8 mouse cellular contexts compared by ENCODE assay signal in genomic region chr6:36809747-36810285, GRCm38 (mm10). TPM values are rescaled to one million over a fixed set of nuclear protein-coding genes. Genes with fewer than 3 reads are reported as not detected.
DNase-seq lines count a peak whose midpoint lies in the region; ATAC-seq lines count a peak whose summit lies in the region.

Ptn (minus strand) TSS chr6:36810220.

- peak within 1 kb of the TSS; percentile 58 for H3K4me2 ChIP-seq in kidney, embryonic 16.5 days (replicated peaks; ENCODE audit: low read depth, low read length)
- peak within 1 kb of the TSS; percentile 72 for H3K4me2 ChIP-seq in forebrain, embryonic 14.5 days (ENCODE audit: low read length)
- H3K4me2 ChIP-seq in hindbrain, embryonic 11.5 days (replicated peaks; ENCODE audit: low read depth, low read length), result peak within 1 kb of the TSS; percentile 67
- H3K4me2 ChIP-seq in neural tube, embryonic 13.5 days, result peak within 1 kb of the TSS; percentile 65

- no peaks in the 10 kb centered on the region for H3K9me3 ChIP-seq in kidney, embryonic 16.5 days (ENCODE audit: low read length)
- no peaks in the 10 kb centered on the region for H3K9me3 ChIP-seq in forebrain, embryonic 14.5 days (replicated peaks; ENCODE audit: control insufficient read depth, low read length)
- no peaks in the 10 kb centered on the region for H3K9me3 ChIP-seq in hindbrain, embryonic 11.5 days (ENCODE audit: control insufficient read depth, low read length)
- H3K9me3 ChIP-seq in neural tube, embryonic 13.5 days, result no peaks in the 10 kb centered on the region

- H3K4me1 ChIP-seq in kidney, embryonic 16.5 days (ENCODE audit: insufficient read depth, low read length), result peaks cover 10% of the 10 kb centered on the region
- peaks cover 10% of the 10 kb centered on the region for H3K4me1 ChIP-seq in forebrain, embryonic 14.5 days (ENCODE audit: control insufficient read depth, insufficient read depth, low read length)
- peaks cover 3% of the 10 kb centered on the region; the same call in 1 of the 2 replicates for H3K4me1 ChIP-seq in hindbrain, embryonic 11.5 days (replicated peaks; ENCODE audit: control insufficient read depth, insufficient read depth, low read length)
- H3K4me1 ChIP-seq in neural tube, embryonic 13.5 days (replicated peaks), result peaks cover 55% of the 10 kb centered on the region

- no peak for DNase-seq in kidney, adult 11 months
- peak; percentile 31 for DNase-seq in cerebellum, adult 11 months
- DNase-seq in forebrain, embryonic 14.5 days (ENCODE audit: low spot score), result peak; percentile 83
- DNase-seq in hindbrain, embryonic 11.5 days (ENCODE audit: low spot score), result peak; percentile 70
- peak; percentile 70 to 82 for DNase-seq in left cerebral cortex, postnatal 36 days (ENCODE audit: low spot score in 2 of 2)
- no peak for DNase-seq in thymus, postnatal 36 days

- H3K36me3 ChIP-seq in kidney, embryonic 16.5 days (ENCODE audit: insufficient read depth, low read length), result peaks cover 13% of the 10 kb centered on the region; the same call in 1 of the 2 replicates
- H3K36me3 ChIP-seq in forebrain, embryonic 14.5 days (ENCODE audit: control insufficient read depth, insufficient read depth, low read length), result peaks cover 3% of the 10 kb centered on the region; the same call in 1 of the 2 replicates
- H3K36me3 ChIP-seq in hindbrain, embryonic 11.5 days (ENCODE audit: control insufficient read depth, insufficient read depth, low read length), result no peaks in the 10 kb centered on the region
- H3K36me3 ChIP-seq in neural tube, embryonic 13.5 days, result peaks cover 9% of the 10 kb centered on the region

- under 1% methylated on average over 15 of the region's 15 CpGs for WGBS in kidney, embryonic 16.5 days
- 0% methylated on average over 15 of the region's 15 CpGs for WGBS in forebrain, embryonic 14.5 days
- WGBS in hindbrain, embryonic 11.5 days, result 0% methylated on average over 15 of the region's 15 CpGs
- under 1% methylated on average over 15 of the region's 15 CpGs for WGBS in neural tube, embryonic 13.5 days

- intact Hi-C loops in left cerebral cortex, postnatal 36 days (cut with DNase I), result loop anchor here (5.0 kb wide), 3 partner anchors 33 to 92 kb away; no protein-coding TSS in a partner anchor

- ATAC-seq in kidney, embryonic 16.5 days (ENCODE audit: low FRiP score, low TSS enrichment), result peak; percentile 82
- peak; percentile 89 for ATAC-seq in forebrain, embryonic 14.5 days
- peak; percentile 84 for ATAC-seq in hindbrain, embryonic 11.5 days (ENCODE audit: low FRiP score)
- ATAC-seq in neural tube, embryonic 13.5 days (ENCODE audit: low read depth), result peak; percentile 84

- peak within 1 kb of the TSS; percentile 56 for H3K4me3 ChIP-seq in kidney, embryonic 16.5 days (ENCODE audit: low read length)
- peak within 1 kb of the TSS; percentile 65 for H3K4me3 ChIP-seq in forebrain, embryonic 14.5 days (ENCODE audit: low read depth, low read length)
- H3K4me3 ChIP-seq in hindbrain, embryonic 11.5 days (ENCODE audit: low read depth, low read length), result peak within 1 kb of the TSS; percentile 61
- H3K4me3 ChIP-seq in neural tube, embryonic 13.5 days, result peak within 1 kb of the TSS; percentile 74

- H3K27ac ChIP-seq in kidney, embryonic 16.5 days (ENCODE audit: low read length), result peak within 1 kb of the TSS; percentile 82
- peak within 1 kb of the TSS; percentile 81 for H3K27ac ChIP-seq in forebrain, embryonic 14.5 days (ENCODE audit: low read depth, low read length)
- H3K27ac ChIP-seq in hindbrain, embryonic 11.5 days (ENCODE audit: low read depth, low read length), result peak within 1 kb of the TSS; percentile 85
- H3K27ac ChIP-seq in neural tube, embryonic 13.5 days (replicated peaks), result peak within 1 kb of the TSS; percentile 92

- H3K27me3 ChIP-seq in kidney, embryonic 16.5 days (ENCODE audit: insufficient read depth, low read length), result no peaks in the 10 kb centered on the region
- no peaks in the 10 kb centered on the region for H3K27me3 ChIP-seq in forebrain, embryonic 14.5 days (replicated peaks; ENCODE audit: control insufficient read depth, insufficient read depth, low read length)
- H3K27me3 ChIP-seq in hindbrain, embryonic 11.5 days (ENCODE audit: control insufficient read depth, insufficient read depth, low read length), result peaks cover 2% of the 10 kb centered on the region; the same call in 1 of the 2 replicates
- no peaks in the 10 kb centered on the region for H3K27me3 ChIP-seq in neural tube, embryonic 13.5 days

- H3K9ac ChIP-seq in kidney, embryonic 16.5 days (replicated peaks; ENCODE audit: low read length), result peak within 1 kb of the TSS; percentile 66
- peak within 1 kb of the TSS; percentile 91 for H3K9ac ChIP-seq in forebrain, embryonic 14.5 days (ENCODE audit: low read length)
- H3K9ac ChIP-seq in hindbrain, embryonic 11.5 days (ENCODE audit: low read depth, low read length), result peak within 1 kb of the TSS; percentile 76
- H3K9ac ChIP-seq in neural tube, embryonic 13.5 days, result peak within 1 kb of the TSS; percentile 92

RNA-seq across cellular contexts. Expression of gene Ptn, which starts in this region (rescaled TPM):
- polyA plus RNA-seq in kidney, embryonic 16.5 days (2015; fragmentation: Nextera tagmentation; extraction: Ambion mirVana), result 338 and 342 TPM in 2 replicates
- polyA plus RNA-seq in forebrain, embryonic 14.5 days (2014; fragmentation: Nextera tagmentation; extraction: Ambion mirVana), result 532 and 624 TPM in 2 replicates
- polyA plus RNA-seq in hindbrain, embryonic 11.5 days (2014; fragmentation: Nextera tagmentation; extraction: Ambion mirVana), result 385 and 413 TPM in 2 replicates
- 100 to 1,000 TPM; 406 to 414 TPM for total RNA-seq in left cerebral cortex, postnatal 36 days (2021)
- 622 and 732 TPM in 2 replicates for polyA plus RNA-seq in neural tube, embryonic 13.5 days (2015; fragmentation: Nextera tagmentation; extraction: Ambion mirVana)

Comparison
In these comparisons a context has a peak if more than half of its experiments do, and no peak if none do; other contexts are left out.
1. DNase-seq: peak in cerebellum, adult 11 months (single experiment), forebrain, embryonic 14.5 days (single experiment), hindbrain, embryonic 11.5 days (single experiment) and left cerebral cortex, postnatal 36 days (2 of 2); none in kidney, adult 11 months (single experiment) and thymus, postnatal 36 days (0 of 2).
2. Peak in every context shown above with its lines, with median percentiles within 50 percentile points of each other: ATAC-seq, H3K27ac ChIP-seq, H3K4me2 ChIP-seq, H3K4me3 ChIP-seq and H3K9ac ChIP-seq.